Mouse (Mus musculus) G1E (cell line): ENCODE results near the gene Cisd3.

ENCODE experiments used
- CTCF ChIP-seq: IDR thresholded peaks from 2 replicates; pipeline ENCODE4 v1.5.1; 2012; ENCODE audit warnings: low read depth, low read length, inconsistent platforms, mixed read lengths
- GATA1 ChIP-seq: IDR thresholded peaks from 2 replicates; pipeline ENCODE4 v1.6.1; 2012; ENCODE audit warnings: borderline replicate concordance, low read length, inconsistent platforms, mixed read lengths

GRCm38 (mm10) chr11:97666794-97667193 is 18.8 kb upstream of the Cisd3 start:
- TF ChIP-seq CTCF = no peak
- TF ChIP-seq GATA1 = no peak
